16 mouse cellular contexts compared by ENCODE assay signal in the genomic region with DNA sequence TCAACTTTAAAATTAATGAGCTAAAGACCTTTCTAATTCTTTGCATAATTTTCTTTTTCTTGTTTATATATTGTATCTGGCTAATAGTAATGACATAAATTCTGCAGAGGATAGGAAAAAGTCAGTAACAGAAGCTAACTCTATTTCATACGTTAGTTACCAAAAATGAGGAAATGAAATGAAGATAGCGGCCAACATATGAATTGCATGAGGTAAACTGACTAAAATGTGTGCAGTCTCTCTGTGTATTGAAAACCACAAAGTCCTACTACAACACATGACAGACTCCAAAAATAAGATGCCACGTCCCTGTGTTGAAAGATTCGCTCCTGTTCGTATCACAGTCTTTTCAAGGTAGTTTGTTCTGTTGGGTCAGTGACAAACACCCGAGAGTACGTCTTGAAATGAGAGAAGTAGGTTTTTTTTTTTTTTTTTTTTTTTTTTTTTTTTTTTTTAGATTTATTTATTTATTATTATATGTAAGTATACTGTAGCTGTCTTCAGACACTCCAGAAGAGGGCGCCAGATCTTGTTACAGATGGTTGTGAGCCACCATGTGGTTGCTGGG.
"Had no signal": no experiment of that assay in that cellular context is flagged by ENCODE, and none has a peak within 500 bp of the region (broad histone marks: within the 10 kb centered on the region; RNA-seq: fewer than 3 reads in every experiment).

No protein-coding gene starts in this region.

- H3K27ac ChIP-seq: layer of hippocampus, adult 2 months; limb, embryonic 10.5 days; liver, embryonic 15.5 days; midbrain, embryonic 13.5 days; neural tube, embryonic 15.5 days had no signal

- ATAC-seq: lung, postnatal 0 days; midbrain, embryonic 13.5 days had no signal

- H3K27me3 ChIP-seq: liver, embryonic 15.5 days; midbrain, embryonic 13.5 days; neural tube, embryonic 15.5 days had no signal

- H3K9ac ChIP-seq: liver, embryonic 15.5 days; midbrain, embryonic 13.5 days; neural tube, embryonic 15.5 days had no signal

- H3K4me3 ChIP-seq: layer of hippocampus, adult 2 months; limb, embryonic 10.5 days; liver, embryonic 15.5 days; midbrain, embryonic 13.5 days; myocyte; neural tube, embryonic 15.5 days had no signal

- DNase-seq: kidney, adult 18-20 months; kidney, postnatal 10 days; kidney, postnatal 4 days; lung, adult 2 months; lung, postnatal 36 days; right cerebral cortex, postnatal 4 days; spleen, adult 18-20 months; thymus, postnatal 36 days had no signal

- H3K9me3 ChIP-seq: limb, embryonic 10.5 days; liver, embryonic 15.5 days; megakaryocyte, embryonic 14.5 days; midbrain, embryonic 13.5 days; neural tube, embryonic 15.5 days had no signal

- H3K4me1 ChIP-seq: limb, embryonic 10.5 days; liver, embryonic 15.5 days; midbrain, embryonic 13.5 days; neural tube, embryonic 15.5 days had no signal

- H3K36me3 ChIP-seq: limb, embryonic 10.5 days; liver, embryonic 15.5 days; midbrain, embryonic 13.5 days; neural tube, embryonic 15.5 days had no signal
